Mouse (Mus musculus): ENCODE measurements around the gene Tctex1d2. TPM values are rescaled to one million over a fixed set of nuclear protein-coding genes. Genes with fewer than 3 reads are reported as not detected.

Gene Tctex1d2
- polyA plus RNA-seq, 1 experiment from 2014 or later: 5.0 TPM

DNA sequence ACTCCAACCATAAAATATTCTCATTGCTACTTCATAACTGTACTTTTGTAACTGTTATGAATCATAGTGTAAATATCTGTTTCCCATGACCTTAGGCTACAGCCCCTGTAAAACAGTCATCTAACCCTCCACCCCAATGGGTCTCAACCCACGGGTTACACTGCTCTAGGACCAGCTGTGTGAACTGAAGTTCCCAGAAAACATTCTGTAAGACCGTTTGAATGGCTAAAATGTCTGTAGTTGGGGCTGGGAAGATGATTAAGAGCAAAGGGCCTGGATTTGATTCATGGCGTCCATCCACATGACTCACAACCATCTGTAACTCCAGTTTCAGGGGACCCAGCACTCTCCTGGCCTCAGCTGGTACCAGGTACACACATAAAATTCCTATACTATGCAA lies 21.3 kb upstream of the Tctex1d2 start:
- Histone ChIP-seq H3K4me2 (no peak overlapping the region), H3K27me3 (no peaks in the 10 kb centered on the region), H3K4me1 (replicated peaks) (0 out of 2 replicates have a peak, but pooled peaks cover 4% of the 10 kb centered on the region), H3K36me3 (replicated peaks) (peaks cover 1% of the 10 kb centered on the region; the same call in 1 of the 2 replicates), H3K4me3 (replicated peaks) (no peak overlapping the region), H3K27ac (replicated peaks) (no peak overlapping the region), H3K9me3 (replicated peaks) (no peaks in the 10 kb centered on the region), H3K9ac (no peak overlapping the region)
- 49% methylated on average over 3 of the region's 3 CpGs for WGBS (ENCODE audit: insufficient replicate concordance)
- ATAC-seq (ENCODE audit: insufficient read depth): no peak

- Histone ChIP-seq H3K4me2 (no peak within 1 kb of the TSS), H3K4me3 (replicated peaks) (no peak within 1 kb of the TSS), H3K9ac (no peak within 1 kb of the TSS), H3K27me3 (no peaks in the 10 kb centered on the region), H3K27ac (replicated peaks) (no peak within 1 kb of the TSS), H3K9me3 (replicated peaks) (no peaks in the 10 kb centered on the region), H3K36me3 (replicated peaks) (no peaks in the 10 kb centered on the region), H3K4me1 (replicated peaks) (0 out of 2 replicates have a peak, but pooled peaks cover 4% of the 10 kb centered on the region)
- whole genome bisulfite sequencing (ENCODE audit: insufficient replicate concordance): 76% methylated on average over 7 of the region's 7 CpGs
- ATAC-seq (ENCODE audit: insufficient read depth): no peak
Observed at GRCm38 (mm10) chr16:32400267-32400666, 19.2 kb upstream of the Tctex1d2 start, which contains the start of gene Tm4sf19. Gene Tm4sf19 (plus strand): TSS chr16:32400506.

DNA sequence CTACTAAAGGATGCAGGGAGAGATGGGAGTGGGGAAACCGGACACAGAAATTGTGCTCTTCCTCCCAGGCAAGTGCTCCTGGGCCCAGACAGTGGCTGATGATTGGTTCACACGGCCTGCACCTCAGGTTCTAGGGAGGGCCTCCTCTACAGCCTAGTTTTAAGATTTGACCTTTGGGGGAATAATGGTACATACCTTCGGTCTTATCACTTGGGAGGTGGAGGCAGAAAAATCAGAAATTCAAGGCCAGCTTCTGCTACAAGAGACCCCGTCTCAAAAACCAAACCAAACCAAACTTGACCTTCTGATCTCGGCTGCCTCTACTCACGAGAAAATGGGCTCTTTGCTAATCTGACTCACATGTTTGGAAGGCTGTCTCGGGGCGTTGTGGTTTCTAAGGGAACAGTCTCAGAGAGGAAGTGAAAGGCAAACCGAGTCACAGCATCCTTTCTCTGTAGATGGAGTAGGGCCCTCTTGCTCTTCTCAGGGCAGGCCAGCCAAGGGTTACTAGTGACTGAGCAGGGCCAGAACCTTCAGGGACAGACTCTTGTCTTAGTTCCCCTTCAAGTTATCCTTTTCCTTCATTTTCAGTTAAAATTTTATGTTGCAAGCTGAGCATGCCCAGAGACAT lies 18.1 kb upstream of the Tctex1d2 start:
- 35% methylated on average over 9 of the region's 9 CpGs for WGBS (ENCODE audit: insufficient replicate concordance)
- no peak overlapping the region for H3K27ac ChIP-seq (replicated peaks)
- H3K4me1 ChIP-seq (replicated peaks): no peaks in the 10 kb centered on the region
- no peaks in the 10 kb centered on the region for H3K36me3 ChIP-seq (replicated peaks)
- no peaks in the 10 kb centered on the region for H3K27me3 ChIP-seq
- ATAC-seq (ENCODE audit: insufficient read depth): no peak
- no peak overlapping the region for H3K9ac ChIP-seq
- no peaks in the 10 kb centered on the region for H3K9me3 ChIP-seq (replicated peaks)
- no peak overlapping the region for H3K4me3 ChIP-seq (replicated peaks)
- H3K4me2 ChIP-seq: no peak overlapping the region

- no peaks in the 10 kb centered on the region for H3K36me3 ChIP-seq (replicated peaks)
- no peak overlapping the region for H3K9ac ChIP-seq
- no peaks in the 10 kb centered on the region for H3K9me3 ChIP-seq (replicated peaks)
- no peaks in the 10 kb centered on the region for H3K27me3 ChIP-seq
- WGBS (ENCODE audit: insufficient replicate concordance): 71% methylated on average over 3 of the region's 3 CpGs
- H3K4me1 ChIP-seq (replicated peaks): no peaks in the 10 kb centered on the region
- no peak overlapping the region for H3K4me2 ChIP-seq
- H3K27ac ChIP-seq (replicated peaks): no peak overlapping the region
- no peak for ATAC-seq (ENCODE audit: insufficient read depth)
- H3K4me3 ChIP-seq (replicated peaks): no peak overlapping the region
Observed at GRCm38 (mm10) chr16:32402818-32403217, 16.7 kb upstream of the Tctex1d2 start.

DNA sequence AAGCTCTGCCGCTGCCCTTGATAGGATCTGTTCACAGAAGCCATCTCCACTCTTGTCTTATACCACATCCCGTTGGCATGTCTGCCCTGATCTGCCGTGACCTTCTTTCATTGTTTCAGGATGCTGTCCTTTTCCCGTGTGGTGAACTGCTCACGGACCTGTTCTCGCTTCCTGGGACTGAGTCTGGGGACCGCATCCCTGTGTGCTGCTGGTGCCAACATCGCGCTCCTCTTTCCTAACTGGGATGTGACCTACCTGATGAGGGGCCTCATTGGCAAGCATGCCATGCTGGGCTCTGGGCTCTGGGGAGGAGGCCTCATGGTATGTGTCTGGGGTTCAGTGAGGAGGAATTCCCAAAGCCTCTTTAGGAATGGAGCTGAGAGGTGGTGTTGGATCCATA lies 13.8 kb upstream of the Tctex1d2 start:
- ATAC-seq (ENCODE audit: insufficient read depth): no peak
- no peak overlapping the region for H3K27ac ChIP-seq (replicated peaks)
- H3K4me2 ChIP-seq: no peak overlapping the region
- 80% methylated on average over 9 of the region's 9 CpGs for WGBS (ENCODE audit: insufficient replicate concordance)
- no peak overlapping the region for H3K4me3 ChIP-seq (replicated peaks)
- no peaks in the 10 kb centered on the region for H3K36me3 ChIP-seq (replicated peaks)
- H3K9me3 ChIP-seq (replicated peaks): no peaks in the 10 kb centered on the region
- H3K27me3 ChIP-seq: no peaks in the 10 kb centered on the region
- H3K9ac ChIP-seq: no peak overlapping the region
- no peaks in the 10 kb centered on the region for H3K4me1 ChIP-seq (replicated peaks)

DNA sequence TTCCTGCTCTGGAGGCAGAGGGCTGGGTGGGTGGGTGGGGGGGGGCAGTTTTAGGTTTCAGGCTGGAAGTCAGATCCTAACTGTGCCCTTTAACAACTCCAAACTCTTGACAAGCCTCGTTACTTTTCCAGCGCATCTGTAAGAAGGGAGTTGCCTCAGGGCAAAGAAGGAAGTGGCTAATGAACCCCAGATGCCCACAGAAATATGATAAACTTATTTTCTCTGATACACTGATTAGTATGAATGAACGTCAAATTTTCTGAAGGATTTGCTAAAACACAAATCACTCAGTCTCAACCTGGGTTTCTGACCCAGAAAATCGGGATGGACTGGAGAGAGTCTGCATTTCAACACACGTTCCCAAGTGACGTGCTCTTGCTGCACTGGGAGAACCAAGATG lies 12.8 kb upstream of the Tctex1d2 start:
- Histone ChIP-seq H3K4me3 (replicated peaks) (no peak overlapping the region), H3K4me1 (replicated peaks) (no peaks in the 10 kb centered on the region), H3K27ac (replicated peaks) (no peak overlapping the region), H3K4me2 (no peak overlapping the region), H3K9ac (no peak overlapping the region), H3K9me3 (replicated peaks) (no peaks in the 10 kb centered on the region), H3K36me3 (replicated peaks) (no peaks in the 10 kb centered on the region), H3K27me3 (no peaks in the 10 kb centered on the region)
- no peak for ATAC-seq (ENCODE audit: insufficient read depth)
- 45% methylated on average over 6 of the region's 6 CpGs for WGBS (ENCODE audit: insufficient replicate concordance)

DNA sequence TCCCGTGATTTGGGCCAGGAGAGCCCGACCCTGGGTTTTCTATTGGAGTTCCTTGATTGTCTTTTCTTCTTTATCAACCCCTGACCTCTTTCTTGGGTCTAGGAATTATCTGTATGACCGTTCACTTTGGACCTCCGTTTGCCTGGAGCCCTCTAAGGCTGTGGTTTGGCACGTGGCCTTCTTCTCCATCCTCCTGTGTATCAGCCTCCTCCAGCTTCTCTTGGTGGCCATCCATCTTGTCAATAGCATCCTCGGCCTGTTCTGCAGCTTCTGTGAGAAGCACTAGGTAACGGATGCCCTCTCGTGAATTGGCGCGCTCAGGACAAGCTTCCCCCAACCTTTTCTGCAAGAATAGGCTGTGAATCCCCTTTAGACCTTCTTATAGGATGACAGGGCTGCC lies 11.8 kb upstream of the Tctex1d2 start:
- Histone ChIP-seq H3K27me3 (no peaks in the 10 kb centered on the region), H3K27ac (replicated peaks) (no peak overlapping the region), H3K9ac (no peak overlapping the region), H3K9me3 (replicated peaks) (no peaks in the 10 kb centered on the region), H3K4me2 (no peak overlapping the region), H3K4me3 (replicated peaks) (no peak overlapping the region), H3K36me3 (replicated peaks) (no peaks in the 10 kb centered on the region), H3K4me1 (replicated peaks) (no peaks in the 10 kb centered on the region)
- WGBS (ENCODE audit: insufficient replicate concordance): 50% methylated on average over 10 of the region's 10 CpGs
- ATAC-seq (ENCODE audit: insufficient read depth): no peak

DNA sequence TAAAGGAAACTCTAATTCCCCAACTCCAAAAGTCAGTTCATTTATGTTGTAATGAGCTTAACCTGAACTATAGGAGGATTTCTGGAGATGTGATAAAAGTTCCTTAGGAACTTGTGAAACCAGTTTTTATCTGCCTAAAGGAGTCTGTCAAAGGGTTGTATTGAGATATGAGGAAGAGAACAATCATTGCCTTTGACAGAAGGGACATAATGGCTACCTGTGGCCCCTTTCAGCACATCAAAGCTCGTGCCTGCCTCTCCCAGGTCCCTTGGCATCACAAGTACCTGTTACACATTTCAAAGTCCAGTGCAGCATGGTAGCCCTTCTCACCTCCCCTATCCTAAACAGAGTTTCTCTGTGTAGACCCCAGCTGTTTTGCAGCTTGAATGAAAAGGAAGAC lies 2.0 kb upstream of the Tctex1d2 start:
- Histone ChIP-seq H3K27me3 (no peaks in the 10 kb centered on the region), H3K4me2 (no peak overlapping the region), H3K9ac (no peak overlapping the region), H3K36me3 (replicated peaks) (no peaks in the 10 kb centered on the region), H3K27ac (replicated peaks) (no peak overlapping the region), H3K4me1 (replicated peaks) (peaks cover 22% of the 10 kb centered on the region), H3K4me3 (replicated peaks) (no peak overlapping the region), H3K9me3 (replicated peaks) (no peaks in the 10 kb centered on the region)
- no peak for ATAC-seq (ENCODE audit: insufficient read depth)
- WGBS (ENCODE audit: insufficient replicate concordance): 63% methylated on average over 1 of the region's 1 CpGs

- WGBS (ENCODE audit: insufficient replicate concordance): 76% methylated on average over 3 of the region's 3 CpGs
- Histone ChIP-seq H3K36me3 (replicated peaks) (no peaks in the 10 kb centered on the region), H3K27me3 (no peaks in the 10 kb centered on the region), H3K4me1 (replicated peaks) (peaks cover 18% of the 10 kb centered on the region), H3K4me2 (no peak overlapping the region), H3K9me3 (replicated peaks) (no peaks in the 10 kb centered on the region), H3K9ac (no peak overlapping the region), H3K4me3 (replicated peaks) (no peak overlapping the region), H3K27ac (replicated peaks) (no peak overlapping the region)
- ATAC-seq (ENCODE audit: insufficient read depth): no peak
Observed at GRCm38 (mm10) chr16:32427506-32427905, 8.0 kb downstream of the Tctex1d2 start.

DNA sequence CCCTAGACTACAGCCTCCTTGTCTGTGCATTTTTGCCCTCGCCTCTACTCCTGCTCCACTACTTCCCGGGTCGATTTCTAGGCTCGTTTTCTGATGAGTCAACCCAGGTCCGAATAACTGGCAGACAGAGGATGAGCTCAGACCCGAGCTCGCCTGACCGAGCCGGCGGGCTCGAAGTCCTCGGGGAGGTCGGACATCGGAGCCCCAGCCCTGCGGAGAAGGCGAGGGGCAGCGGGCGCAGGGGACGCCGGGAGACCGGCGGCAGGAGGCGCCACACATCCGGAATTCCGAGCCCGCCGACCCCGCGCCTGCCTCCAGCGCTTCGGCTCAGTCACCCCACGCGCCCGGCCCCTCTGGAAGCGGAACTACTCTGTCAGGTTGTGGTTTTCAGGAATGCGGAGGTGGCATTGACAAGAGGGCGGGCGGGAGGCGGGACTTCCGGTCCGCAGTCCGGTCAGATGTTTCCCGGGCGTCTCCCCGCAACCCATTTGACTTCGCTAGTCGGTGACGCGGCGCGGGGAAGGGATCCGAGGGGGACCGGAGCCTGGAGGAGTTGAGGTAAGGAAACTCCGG lies 11.1 kb downstream of the Tctex1d2 start, which contains the start of gene Pcyt1a:
Gene Pcyt1a, plus strand, starts transcription at position 448 of the 573 bp plus-strand sequence.
- Histone ChIP-seq H3K27ac (replicated peaks) (peak within 1 kb of the TSS; percentile 95), H3K9me3 (replicated peaks) (no peaks in the 10 kb centered on the region), H3K36me3 (replicated peaks) (0 out of 2 replicates have a peak, but pooled peaks cover 3% of the 10 kb centered on the region), H3K27me3 (no peaks in the 10 kb centered on the region), H3K4me3 (replicated peaks) (peak within 1 kb of the TSS; percentile 94), H3K9ac (peak within 1 kb of the TSS; percentile 99), H3K4me1 (replicated peaks) (peaks cover 41% of the 10 kb centered on the region), H3K4me2 (peak within 1 kb of the TSS; percentile 78)
- WGBS (ENCODE audit: insufficient replicate concordance): under 1% methylated on average over 54 of the region's 54 CpGs
- peak; percentile 94 for ATAC-seq (ENCODE audit: insufficient read depth)

- peak overlapping the region; percentile 99 for H3K9ac ChIP-seq
- WGBS (ENCODE audit: insufficient replicate concordance): 2% methylated on average over 28 of the region's 28 CpGs
- H3K9me3 ChIP-seq (replicated peaks): no peaks in the 10 kb centered on the region
- peaks cover 7% of the 10 kb centered on the region; the same call in 1 of the 2 replicates for H3K36me3 ChIP-seq (replicated peaks)
- peak overlapping the region; percentile 94 for H3K4me3 ChIP-seq (replicated peaks)
- H3K4me1 ChIP-seq (replicated peaks): peaks cover 45% of the 10 kb centered on the region
- ATAC-seq (ENCODE audit: insufficient read depth): peak; percentile 70
- H3K27me3 ChIP-seq: no peaks in the 10 kb centered on the region
- H3K4me2 ChIP-seq: peak overlapping the region; percentile 78
- H3K27ac ChIP-seq (replicated peaks): peak overlapping the region; percentile 95
Observed at GRCm38 (mm10) chr16:32431047-32431591, 11.6 kb downstream of the Tctex1d2 start.

All from liver, embryonic 15.5 days (tissue).